Mouse (Mus musculus) left cerebral cortex, adult 9 months (tissue): ENCODE results near the gene Ndufs4.
A peak's percentile ranks its signal among the peaks of the same experiment; 100 is the strongest.
"Not testable (repeated sequence)": the region's sequence is repeated elsewhere in the genome, so short reads cannot be mapped to it uniquely, and the experiment has no call there.

Experiments
- DNase-seq, 2 experiments: peaks; one replicate each; pipeline ENCODE4 v3.0.0; 2022; ENCODE audit warnings: low spot score in 2 of 2

The Ndufs4 gene

GRCm38 (mm10) chr13:114343001-114343400, 45.1 kb downstream of the Ndufs4 start:
- no peak for DNase-seq

GRCm38 (mm10) chr13:114319835-114320389, 68.1 kb downstream of the Ndufs4 start:
- no peak for DNase-seq

GRCm38 (mm10) chr13:114319136-114319535, 68.9 kb downstream of the Ndufs4 start:
- no peak for DNase-seq

- DNase-seq: no peak
These were observed 72.7 kb downstream of the Ndufs4 start for GRCm38 (mm10) chr13:114315374-114315773.

GRCm38 (mm10) chr13:114314953-114315352, 73.1 kb downstream of the Ndufs4 start:
- no peak for DNase-seq

GRCm38 (mm10) chr13:114310591-114310990, 77.5 kb downstream of the Ndufs4 start:
- no peak for DNase-seq

GRCm38 (mm10) chr13:114304684-114305083, 83.4 kb downstream of the Ndufs4 start:
- DNase-seq: peak in 1 of 2 experiments; percentile 9

GRCm38 (mm10) chr13:114303466-114304175, 84.4 kb downstream of the Ndufs4 start:
- no peak for DNase-seq

GRCm38 (mm10) chr13:114297761-114298160, 90.3 kb downstream of the Ndufs4 start:
- no peak for DNase-seq

GRCm38 (mm10) chr13:114296556-114296955, 91.5 kb downstream of the Ndufs4 start:
- DNase-seq: no peak

- no peak for DNase-seq
These were observed 98.6 kb downstream of the Ndufs4 start for GRCm38 (mm10) chr13:114289411-114289810.

GRCm38 (mm10) chr13:114288511-114288910, 99.5 kb downstream of the Ndufs4 start:
- DNase-seq: no peak

- not testable (repeated sequence) for DNase-seq
These were observed 109.4 kb downstream of the Ndufs4 start for GRCm38 (mm10) chr13:114278690-114279089.

GRCm38 (mm10) chr13:114277277-114277676, 110.8 kb downstream of the Ndufs4 start:
- DNase-seq: no peak

GRCm38 (mm10) chr13:114271410-114272105, 116.5 kb downstream of the Ndufs4 start:
- no peak for DNase-seq

- no peak for DNase-seq
These were observed 120.3 kb downstream of the Ndufs4 start for GRCm38 (mm10) chr13:114267741-114268140.

GRCm38 (mm10) chr13:114260486-114261205, 127.4 kb downstream of the Ndufs4 start:
- no peak for DNase-seq

- no peak for DNase-seq
These were observed 133.4 kb downstream of the Ndufs4 start for GRCm38 (mm10) chr13:114254697-114255096.
